ENCODE assay signal across 7 mouse cellular contexts in genomic region chr7:58844449-58844848, GRCm38 (mm10).
DNase-seq lines count a peak whose midpoint lies in the region; ATAC-seq and TF ChIP-seq lines count a peak whose summit lies in the region.

No protein-coding gene starts in this region.

- peak; percentile 48; the same call in 1 of the 2 replicates for ATAC-seq in lung, embryonic 14.5 days (ENCODE audit: insufficient read depth)
- ATAC-seq in forebrain, postnatal 0 days: peak; percentile 47
- ATAC-seq in limb, embryonic 15.5 days (ENCODE audit: insufficient number of reproducible peaks, low FRiP score, low TSS enrichment, low read depth): no peak
- no peak for ATAC-seq in stomach, embryonic 14.5 days (ENCODE audit: insufficient number of reproducible peaks, insufficient read depth, low FRiP score, low read depth)

- no peak for DNase-seq in lung, embryonic 14.5 days
- no peak for DNase-seq in lung, postnatal 36 days
- no peak for DNase-seq in forebrain, postnatal 0 days
- no peak for DNase-seq in urinary bladder, postnatal 25 days (ENCODE audit: low spot score)
- no peak for DNase-seq in embryo, embryonic 9.5 days (ENCODE audit: extremely low spot score)

- 23% methylated on average over 4 of the region's 4 CpGs for WGBS in lung, embryonic 14.5 days
- 20% methylated on average over 4 of the region's 4 CpGs for WGBS in forebrain, postnatal 0 days
- WGBS in limb, embryonic 15.5 days: 41% methylated on average over 4 of the region's 4 CpGs
- WGBS in stomach, embryonic 14.5 days: 14% methylated on average over 4 of the region's 4 CpGs

- no peaks in the 10 kb centered on the region for H3K9me3 ChIP-seq in lung, embryonic 14.5 days (ENCODE audit: low read depth, low read length)
- no peaks in the 10 kb centered on the region for H3K9me3 ChIP-seq in forebrain, postnatal 0 days (ENCODE audit: low read length)
- H3K9me3 ChIP-seq in limb, embryonic 15.5 days: no peaks in the 10 kb centered on the region
- H3K9me3 ChIP-seq in stomach, embryonic 14.5 days (ENCODE audit: control insufficient read depth, low read depth, low read length): no peaks in the 10 kb centered on the region

- no peaks in the 10 kb centered on the region for H3K27me3 ChIP-seq in lung, embryonic 14.5 days (ENCODE audit: insufficient read depth, low read length)
- H3K27me3 ChIP-seq in forebrain, postnatal 0 days (ENCODE audit: insufficient read depth, low read length): no peaks in the 10 kb centered on the region
- H3K27me3 ChIP-seq in limb, embryonic 15.5 days: no peaks in the 10 kb centered on the region
- no peaks in the 10 kb centered on the region for H3K27me3 ChIP-seq in stomach, embryonic 14.5 days (ENCODE audit: control insufficient read depth, insufficient read depth, low read length)

- peaks cover 9% of the 10 kb centered on the region; the same call in 1 of the 2 replicates for H3K4me1 ChIP-seq in lung, embryonic 14.5 days (ENCODE audit: insufficient read depth)
- H3K4me1 ChIP-seq in forebrain, postnatal 0 days (ENCODE audit: insufficient read depth): peaks cover 28% of the 10 kb centered on the region
- peaks cover 26% of the 10 kb centered on the region for H3K4me1 ChIP-seq in limb, embryonic 15.5 days
- peaks cover 9% of the 10 kb centered on the region; the same call in 1 of the 2 replicates for H3K4me1 ChIP-seq in stomach, embryonic 14.5 days (ENCODE audit: control insufficient read depth, insufficient read depth, low read length)

- H3K9ac ChIP-seq in lung, embryonic 14.5 days: no peak overlapping the region
- no peak overlapping the region for H3K9ac ChIP-seq in forebrain, postnatal 0 days
- no peak overlapping the region for H3K9ac ChIP-seq in limb, embryonic 15.5 days
- H3K9ac ChIP-seq in stomach, embryonic 14.5 days (replicated peaks; ENCODE audit: low read depth, low read length): no peak overlapping the region

- TF ChIP-seq CTCF in lung, embryonic 14.5 days (IDR thresholded peaks at IDR 0.05; ENCODE audit: low read depth): no peak
- no peak for TF ChIP-seq CTCF in forebrain, postnatal 0 days (IDR thresholded peaks at IDR 0.05; ENCODE audit: low read depth)

- H3K36me3 ChIP-seq in lung, embryonic 14.5 days (ENCODE audit: insufficient read depth): no peaks in the 10 kb centered on the region
- no peaks in the 10 kb centered on the region for H3K36me3 ChIP-seq in forebrain, postnatal 0 days (ENCODE audit: insufficient read depth)
- H3K36me3 ChIP-seq in limb, embryonic 15.5 days: no peaks in the 10 kb centered on the region
- no peaks in the 10 kb centered on the region for H3K36me3 ChIP-seq in stomach, embryonic 14.5 days (ENCODE audit: control insufficient read depth, insufficient read depth, low read length)

- no peak overlapping the region; the same call in 1 of the 2 replicates for H3K27ac ChIP-seq in lung, embryonic 14.5 days (ENCODE audit: low read depth)
- H3K27ac ChIP-seq in forebrain, postnatal 0 days (ENCODE audit: low read depth, low read length): peak overlapping the region; percentile 96
- peak overlapping the region; percentile 87 for H3K27ac ChIP-seq in limb, embryonic 15.5 days
- H3K27ac ChIP-seq in stomach, embryonic 14.5 days (ENCODE audit: low read length): peak overlapping the region; percentile 81; the same call in 1 of the 2 replicates

- H3K4me2 ChIP-seq in lung, embryonic 14.5 days: peak overlapping the region; percentile 48
- peak overlapping the region; percentile 38 for H3K4me2 ChIP-seq in forebrain, postnatal 0 days (ENCODE audit: low read depth)
- H3K4me2 ChIP-seq in limb, embryonic 15.5 days: peak overlapping the region; percentile 36
- peak overlapping the region; percentile 29 for H3K4me2 ChIP-seq in stomach, embryonic 14.5 days (replicated peaks; ENCODE audit: low read depth, low read length)

- no peak overlapping the region for H3K4me3 ChIP-seq in lung, embryonic 14.5 days (ENCODE audit: low read depth, low read length)
- no peak overlapping the region for H3K4me3 ChIP-seq in forebrain, postnatal 0 days (ENCODE audit: low read depth, low read length)
- 0 out of 2 replicates have a peak overlapping the region, but pooled peaks have one; percentile 11 for H3K4me3 ChIP-seq in limb, embryonic 15.5 days
- H3K4me3 ChIP-seq in stomach, embryonic 14.5 days (ENCODE audit: low read depth, low read length): 0 out of 2 replicates have a peak overlapping the region, but pooled peaks have one; percentile 5

Comparison
In these comparisons a context has a peak if more than half of its experiments do, and no peak if none do; other contexts are left out.
1. ATAC-seq: peak in lung, embryonic 14.5 days (single experiment) and forebrain, postnatal 0 days (single experiment); none in limb, embryonic 15.5 days (single experiment) and stomach, embryonic 14.5 days (single experiment).
2. H3K4me3 ChIP-seq: peak in limb, embryonic 15.5 days (single experiment) and stomach, embryonic 14.5 days (single experiment); none in lung, embryonic 14.5 days (single experiment) and forebrain, postnatal 0 days (single experiment).
3. Peak in every context shown above with its lines, with median percentiles within 50 percentile points of each other: H3K4me2 ChIP-seq.